Mouse (Mus musculus): ENCODE results near the gene Ppfia1. TPM values are rescaled to one million over a fixed set of nuclear protein-coding genes. Genes with fewer than 3 reads are reported as not detected.

Ppfia1 gene
- polyA plus RNA-seq, 1 experiment, result 37.7 TPM

DNA sequence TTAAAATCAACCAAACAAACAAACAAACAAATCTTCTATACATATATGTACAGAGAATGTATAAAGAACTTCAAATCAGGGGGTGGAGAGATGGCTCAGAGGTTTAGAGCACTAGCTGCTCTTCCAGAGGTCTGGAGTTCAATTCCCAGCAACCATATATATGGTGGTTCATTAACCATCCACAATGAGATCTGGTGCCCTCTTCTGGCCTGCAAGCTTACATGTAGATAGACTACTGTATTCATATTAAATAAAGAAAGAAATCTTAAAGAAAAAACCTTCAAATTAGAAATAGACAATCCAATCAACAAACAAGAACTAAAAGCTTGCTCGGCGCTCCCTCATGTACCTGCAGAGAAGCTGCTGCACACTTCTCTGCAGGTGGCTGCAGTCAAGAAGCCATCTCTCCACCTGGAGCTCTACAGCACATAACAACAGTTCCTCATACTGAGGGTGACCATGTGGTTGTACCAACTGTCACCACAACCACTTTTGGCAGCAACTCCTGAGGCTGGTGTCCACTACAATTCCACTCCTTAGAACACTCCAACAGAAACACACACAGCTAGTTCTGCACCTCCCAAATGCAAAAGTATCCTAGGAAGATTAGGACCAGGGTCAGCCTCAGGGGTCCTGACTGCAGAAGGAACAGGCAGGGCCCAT lies 3.5 kb downstream of the Ppfia1 start:
- no peak for DNase-seq (ENCODE audit: low read depth)

DNA sequence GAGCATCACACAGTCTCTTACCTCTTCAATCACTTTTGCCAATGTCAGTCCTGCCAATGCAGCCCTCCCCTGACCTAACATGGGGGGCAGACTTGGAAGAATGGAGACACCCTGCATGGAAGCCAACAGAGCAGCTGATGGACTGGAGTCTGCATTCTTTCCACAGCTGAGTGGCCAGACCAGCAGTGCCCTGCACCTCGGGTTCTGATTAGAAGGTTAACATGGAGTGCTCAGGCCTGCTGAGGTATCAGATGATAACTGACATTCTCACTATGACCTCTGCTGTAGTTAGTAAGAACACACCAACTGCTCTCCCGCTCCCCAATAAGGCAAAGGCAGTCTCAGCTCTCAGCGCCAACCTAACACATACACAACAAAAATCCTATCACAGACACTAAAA lies 8.3 kb downstream of the Ppfia1 start:
- DNase-seq (ENCODE audit: low read depth), result no peak

GRCm38 (mm10) chr7:144541351-144541750 lies 12.2 kb downstream of the Ppfia1 start:
- no peak for DNase-seq (ENCODE audit: low read depth)

GRCm38 (mm10) chr7:144539146-144539545 lies 14.4 kb downstream of the Ppfia1 start:
- DNase-seq (ENCODE audit: low read depth), result no peak

DNA sequence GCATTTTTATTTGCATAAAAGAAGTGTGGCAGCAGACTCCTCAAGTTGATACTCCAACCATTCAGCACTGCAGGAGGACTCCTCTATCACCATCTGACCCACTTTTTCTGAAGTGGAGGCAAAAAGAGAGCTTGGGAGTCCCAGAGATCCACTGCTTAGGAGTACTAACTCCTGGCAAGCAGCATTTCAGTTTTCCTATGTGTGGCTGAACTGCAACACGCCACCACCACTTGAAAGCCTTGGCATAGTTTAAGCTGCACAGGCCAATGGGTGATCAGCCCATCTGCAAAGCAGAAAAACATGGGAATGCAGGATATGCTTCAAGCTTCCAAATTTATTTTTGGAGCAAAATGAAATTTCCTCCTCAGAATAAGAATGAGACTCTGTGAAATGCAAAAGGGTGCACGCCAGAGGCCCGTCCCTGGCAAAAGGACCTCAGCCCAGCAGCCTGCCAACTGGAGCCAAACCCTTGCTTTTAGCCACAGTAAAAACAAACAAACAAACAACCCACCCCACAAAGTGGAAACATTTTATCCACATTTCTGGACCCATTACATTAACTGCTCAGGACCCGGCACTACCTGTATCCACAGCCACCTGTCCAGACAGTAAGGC lies 15.4 kb downstream of the Ppfia1 start:
- DNase-seq (ENCODE audit: low read depth), result no peak

DNA sequence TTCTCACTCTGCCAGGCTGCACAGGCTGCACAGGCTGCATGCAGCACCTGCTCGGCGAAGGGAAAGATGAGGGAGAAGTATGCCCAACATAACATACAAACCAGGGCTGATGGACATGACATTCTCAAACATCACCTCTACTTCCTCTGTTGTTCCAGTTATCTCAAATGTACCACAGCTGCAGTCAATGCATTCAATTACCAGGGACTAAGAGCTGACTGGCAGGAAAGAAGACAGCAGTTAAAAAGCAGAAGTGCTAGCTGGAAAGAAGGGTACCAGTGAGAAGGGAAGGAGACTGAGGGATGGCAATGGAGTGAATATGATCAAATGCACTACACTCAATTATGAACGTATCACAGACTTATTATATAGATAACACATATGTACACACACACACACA lies 17.2 kb downstream of the Ppfia1 start:
- DNase-seq (ENCODE audit: low read depth), result no peak

- DNase-seq (ENCODE audit: low read depth), result no peak
Observed at GRCm38 (mm10) chr7:144534773-144535172, 18.8 kb downstream of the Ppfia1 start.

DNA sequence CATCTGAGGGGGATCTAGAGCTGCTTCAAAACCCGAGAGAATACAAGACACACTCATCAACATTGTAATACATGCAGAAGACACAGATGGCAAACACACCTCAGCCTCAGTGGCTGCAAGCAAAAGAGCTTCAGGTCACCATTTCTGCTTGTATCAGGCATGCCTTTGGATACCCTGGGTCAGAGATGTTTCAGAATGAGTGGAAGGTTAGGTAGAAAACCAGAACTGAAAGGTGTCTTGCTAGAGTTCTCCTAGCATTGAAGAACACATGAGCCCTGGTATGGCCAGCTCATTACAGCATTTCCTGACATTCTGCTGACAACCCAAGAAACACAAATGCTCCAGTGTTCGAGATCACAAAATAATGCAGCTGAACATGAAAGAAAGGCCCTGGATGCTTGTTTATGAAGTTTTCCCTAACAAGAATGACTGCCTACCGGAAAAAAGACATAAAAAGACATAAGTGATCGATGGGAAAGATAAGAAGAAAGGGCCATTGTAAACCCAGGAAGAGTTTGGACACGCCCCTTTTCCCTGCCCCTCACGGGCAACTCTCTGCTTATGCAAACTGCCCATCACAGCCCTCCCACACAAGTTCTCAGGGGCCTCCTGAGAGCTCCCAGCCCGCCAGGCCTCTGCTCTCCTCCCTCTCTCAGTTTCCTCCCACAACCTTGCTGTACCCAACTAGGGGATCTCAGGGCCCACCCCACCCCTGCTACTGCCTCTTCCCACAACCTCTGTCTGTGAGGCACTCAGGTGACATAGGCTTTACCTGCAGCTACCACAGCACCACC lies 21.7 kb downstream of the Ppfia1 start:
- no peak for DNase-seq (ENCODE audit: low read depth)

- no peak for DNase-seq (ENCODE audit: low read depth)
Observed at GRCm38 (mm10) chr7:144529851-144530250, 23.7 kb downstream of the Ppfia1 start.

DNA sequence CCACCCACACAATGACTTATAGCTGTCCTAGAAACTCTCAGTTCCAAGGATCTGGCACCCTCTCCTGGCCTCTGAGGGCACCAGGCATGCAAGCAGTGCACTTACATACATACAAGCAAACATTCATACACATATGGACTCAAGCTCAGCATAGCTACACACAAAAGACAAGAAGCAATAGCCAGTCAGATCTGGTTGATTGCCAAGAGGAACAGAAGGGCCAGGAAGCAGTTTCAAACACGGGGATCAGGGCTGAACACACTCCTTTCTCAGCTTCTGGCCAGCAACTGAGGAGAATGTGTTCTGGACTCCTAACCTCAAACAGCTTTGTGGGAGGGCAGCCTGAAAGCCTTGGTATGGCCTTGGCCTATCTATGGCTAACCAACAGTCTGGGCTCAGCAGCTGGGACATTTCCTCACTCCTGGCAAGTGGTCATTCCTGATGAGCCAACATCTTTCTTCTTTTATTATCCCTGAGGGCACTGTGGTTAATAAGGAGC lies 25.8 kb downstream of the Ppfia1 start:
- peak; percentile 75 for DNase-seq (ENCODE audit: low read depth)

DNA sequence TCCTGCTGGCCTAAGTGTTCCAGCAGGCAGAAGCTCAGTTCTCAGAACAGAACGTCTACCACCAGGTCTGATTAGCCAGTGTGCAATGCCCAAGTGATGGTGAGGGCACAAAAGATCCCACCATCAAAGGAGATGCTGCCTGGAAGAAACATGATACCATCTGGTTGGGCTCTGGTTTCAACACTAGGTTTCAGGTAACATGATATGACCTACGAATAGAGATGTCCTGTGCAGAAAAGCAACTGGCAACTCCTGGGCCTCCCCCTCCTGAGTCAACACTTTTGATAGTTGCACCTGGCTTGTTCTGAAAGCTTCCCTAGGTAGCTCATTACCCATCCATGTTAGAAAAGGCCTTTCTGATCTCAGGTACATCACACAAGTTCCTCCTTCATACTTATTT lies 26.9 kb downstream of the Ppfia1 start:
- no peak for DNase-seq (ENCODE audit: low read depth)

GRCm38 (mm10) chr7:144524427-144525191 lies 28.9 kb downstream of the Ppfia1 start:
- no peak for DNase-seq (ENCODE audit: low read depth)

- no peak for DNase-seq (ENCODE audit: low read depth)
Observed at GRCm38 (mm10) chr7:144523415-144523814, 30.1 kb downstream of the Ppfia1 start.

- no peak for DNase-seq (ENCODE audit: low read depth)
Observed at GRCm38 (mm10) chr7:144521927-144522326, 31.6 kb downstream of the Ppfia1 start.

GRCm38 (mm10) chr7:144519852-144520251 lies 33.7 kb downstream of the Ppfia1 start:
- no peak for DNase-seq (ENCODE audit: low read depth)

- DNase-seq (ENCODE audit: low read depth), result no peak
Observed at GRCm38 (mm10) chr7:144516711-144517110, 36.8 kb downstream of the Ppfia1 start.

- DNase-seq (ENCODE audit: low read depth), result no peak
Observed at GRCm38 (mm10) chr7:144509090-144509489, 44.4 kb downstream of the Ppfia1 start.

GRCm38 (mm10) chr7:144506807-144507206 lies 46.7 kb downstream of the Ppfia1 start:
- DNase-seq (ENCODE audit: low read depth), result no peak

DNA sequence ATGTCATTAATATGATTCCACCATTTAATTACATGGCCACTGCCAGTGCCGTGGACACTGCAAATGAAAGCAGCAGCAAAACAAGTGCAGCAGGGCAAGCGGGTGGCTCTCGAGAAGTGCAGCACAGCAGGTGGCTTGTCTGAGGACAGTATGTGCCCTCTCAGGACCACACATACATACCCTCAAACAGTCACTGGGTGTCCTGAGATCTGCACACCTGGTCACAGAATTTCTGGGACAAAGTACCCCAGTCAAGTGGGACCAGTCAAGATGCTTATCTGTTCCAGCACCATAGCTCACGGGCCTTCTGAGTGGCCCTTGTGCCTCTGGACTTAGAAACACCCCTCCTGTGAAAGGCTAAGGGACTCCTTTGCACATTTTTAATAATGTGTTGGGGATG lies 49.6 kb downstream of the Ppfia1 start:
- no peak for DNase-seq (ENCODE audit: low read depth)

DNA sequence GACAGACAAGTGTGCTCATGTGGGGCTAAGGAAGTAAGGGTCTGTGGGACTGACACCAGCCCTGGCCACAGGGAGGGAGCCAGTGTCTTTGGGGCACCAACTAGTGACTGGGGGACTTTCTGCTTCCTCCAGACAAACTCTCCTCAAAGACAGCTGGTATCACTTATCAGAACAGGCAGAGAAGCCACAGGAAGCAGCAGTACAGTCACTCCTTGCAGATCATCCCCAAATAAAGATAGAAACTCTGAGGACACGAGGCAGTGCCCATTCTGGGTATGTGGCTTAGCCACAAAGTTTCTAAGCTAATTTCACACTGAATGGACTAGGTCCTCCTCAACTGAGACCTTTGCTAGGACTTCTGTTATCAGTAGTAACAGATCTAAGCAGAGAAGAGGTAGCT lies 60.6 kb downstream of the Ppfia1 start:
- no peak for DNase-seq (ENCODE audit: low read depth)

DNA sequence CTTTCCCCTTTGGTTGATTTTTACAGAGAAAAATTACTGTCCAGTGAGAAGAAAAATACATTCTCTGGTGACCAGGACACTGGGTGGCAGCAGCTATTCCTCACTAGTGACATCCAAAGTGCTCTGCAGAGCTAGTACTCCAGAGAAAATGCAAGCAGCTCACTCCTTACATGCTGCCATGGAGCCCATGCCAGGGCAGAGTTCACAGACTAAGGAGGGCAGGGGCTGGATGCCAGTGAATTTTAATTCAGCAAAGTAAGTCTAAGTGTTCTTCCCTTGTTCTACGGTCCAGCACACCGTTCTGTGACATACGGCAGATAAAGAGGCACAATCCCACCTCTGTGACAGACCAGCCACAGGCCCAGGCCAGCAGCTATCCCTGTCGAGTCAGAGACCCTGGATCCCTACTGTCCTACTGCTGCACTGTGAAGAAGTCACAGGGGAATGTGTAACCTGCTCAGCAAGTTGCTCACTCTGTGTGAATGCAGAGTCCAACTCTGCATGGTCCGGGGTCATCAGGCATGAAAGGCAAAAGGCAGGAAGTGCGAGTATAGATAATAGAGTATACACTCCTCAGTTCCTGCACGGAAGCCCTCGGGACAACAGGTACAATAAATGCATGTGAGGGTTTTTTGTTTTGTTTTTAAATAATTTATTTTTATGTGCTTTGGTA lies 63.2 kb downstream of the Ppfia1 start:
- DNase-seq (ENCODE audit: low read depth), result no peak
